Mouse (Mus musculus): Measurements from ENCODE around the gene Samhd1.

The Samhd1 gene

DNA sequence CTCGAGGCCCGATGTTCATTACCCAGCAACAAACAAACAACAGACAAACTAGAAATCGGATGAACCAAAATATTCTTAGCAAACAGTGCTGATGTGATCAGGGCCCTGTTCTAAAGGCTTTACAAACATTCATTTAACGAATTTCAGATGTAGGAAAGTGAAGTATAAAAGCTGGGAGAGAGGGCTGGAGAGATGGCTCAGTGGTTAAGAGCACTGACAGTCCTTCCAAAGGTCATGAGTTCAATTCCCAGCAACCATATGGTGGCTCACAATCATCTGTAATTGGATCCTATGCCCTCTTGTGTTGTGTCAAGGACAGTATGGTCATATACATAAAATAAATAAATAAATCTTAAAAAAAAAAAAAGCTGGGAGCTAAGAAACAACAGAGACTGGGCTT, 1.1 kb upstream of the Samhd1 start:
- DNase-seq (ENCODE audit: low spot score in 2 of 2), result no peak

DNA sequence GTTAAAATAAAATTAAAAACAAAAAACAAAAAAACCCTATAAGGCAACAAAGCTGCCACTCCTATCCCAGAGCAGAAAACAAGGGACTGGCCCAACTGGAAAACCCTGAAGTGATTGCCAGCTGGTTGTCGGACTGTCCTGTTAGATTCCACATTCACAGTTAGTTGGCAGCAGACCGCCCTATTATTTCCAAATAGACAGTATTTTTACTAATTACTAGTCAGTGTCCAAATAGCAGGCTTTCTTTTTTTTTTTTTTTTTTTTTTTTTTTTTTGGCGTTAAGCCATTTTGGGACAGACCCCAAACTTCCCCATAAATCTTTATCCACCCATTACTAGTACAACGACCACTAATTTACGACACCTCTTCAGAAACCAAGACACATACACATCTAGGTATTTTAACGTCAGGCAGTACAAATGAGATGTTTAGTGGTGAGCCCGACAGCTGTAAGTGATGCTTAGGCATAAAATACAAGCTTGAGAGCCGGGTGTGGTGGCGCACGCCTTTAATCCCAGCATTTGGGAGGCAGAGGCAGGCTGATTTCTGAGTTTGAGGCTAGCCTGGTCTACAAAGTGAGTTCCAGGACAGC, 560 bp upstream of the Samhd1 start:
- no peak for DNase-seq (ENCODE audit: low spot score in 2 of 2)

DNA sequence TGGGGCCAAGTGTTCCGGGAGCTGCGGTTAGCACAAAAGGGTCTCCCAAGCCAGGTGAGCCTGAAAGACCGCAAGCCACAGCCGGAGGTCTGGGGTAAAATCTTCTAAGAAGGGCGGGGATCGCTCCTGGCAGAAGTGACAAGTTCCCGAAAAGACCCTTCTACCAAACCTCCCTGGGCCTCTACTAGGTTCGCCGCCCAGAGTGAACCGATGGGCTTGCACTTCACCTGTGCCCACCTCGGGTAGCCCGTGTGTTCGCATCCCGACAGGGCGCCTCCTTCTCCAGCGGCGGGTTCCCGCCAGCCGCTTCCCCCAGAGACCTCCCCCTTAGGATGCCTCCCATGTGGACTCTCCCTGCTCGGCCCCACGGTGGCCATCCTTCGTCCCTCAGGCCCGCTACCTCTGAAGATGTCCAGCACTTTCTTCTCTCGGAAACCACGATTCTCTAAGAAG, 560 bp downstream of the Samhd1 start:
- DNase-seq (ENCODE audit: low spot score in 2 of 2), result peak in 1 of 2 experiments; percentile 23

DNA sequence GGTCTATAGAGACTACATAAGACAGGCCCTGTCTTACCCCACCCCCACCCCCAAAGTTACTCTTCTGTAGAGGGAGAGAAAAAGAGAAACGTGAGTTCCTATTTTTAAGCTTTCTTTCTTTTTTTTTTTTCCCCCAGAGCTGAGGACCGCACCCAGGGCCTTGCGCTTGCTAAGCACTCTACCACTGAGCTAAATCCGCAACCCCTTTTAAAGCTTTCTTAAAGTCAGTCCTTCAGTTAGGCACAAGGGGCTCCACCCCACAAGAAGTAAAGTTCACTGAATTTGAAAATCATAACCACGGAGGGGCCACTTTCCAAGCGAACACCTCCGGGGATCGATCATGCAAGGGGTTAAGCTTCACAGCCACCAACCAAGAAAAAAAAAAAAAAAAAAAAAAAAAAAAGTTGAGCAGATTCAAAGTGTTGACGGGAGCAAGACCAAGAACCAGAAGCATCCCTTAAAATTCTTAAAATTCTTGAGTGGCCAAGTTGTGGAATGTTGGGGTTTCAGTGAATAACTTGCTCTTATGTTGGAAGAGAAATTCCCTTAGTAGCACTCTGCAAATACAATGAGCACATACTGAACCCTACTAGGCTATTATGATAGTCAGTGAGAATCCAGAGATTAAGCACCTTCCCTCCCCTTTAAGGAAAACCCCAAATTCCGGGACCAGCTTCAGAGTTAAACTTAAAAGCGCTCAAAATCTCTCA, 1.1 kb downstream of the Samhd1 start:
- DNase-seq (ENCODE audit: low spot score in 2 of 2), result peak in 1 of 2 experiments; percentile 37

DNA sequence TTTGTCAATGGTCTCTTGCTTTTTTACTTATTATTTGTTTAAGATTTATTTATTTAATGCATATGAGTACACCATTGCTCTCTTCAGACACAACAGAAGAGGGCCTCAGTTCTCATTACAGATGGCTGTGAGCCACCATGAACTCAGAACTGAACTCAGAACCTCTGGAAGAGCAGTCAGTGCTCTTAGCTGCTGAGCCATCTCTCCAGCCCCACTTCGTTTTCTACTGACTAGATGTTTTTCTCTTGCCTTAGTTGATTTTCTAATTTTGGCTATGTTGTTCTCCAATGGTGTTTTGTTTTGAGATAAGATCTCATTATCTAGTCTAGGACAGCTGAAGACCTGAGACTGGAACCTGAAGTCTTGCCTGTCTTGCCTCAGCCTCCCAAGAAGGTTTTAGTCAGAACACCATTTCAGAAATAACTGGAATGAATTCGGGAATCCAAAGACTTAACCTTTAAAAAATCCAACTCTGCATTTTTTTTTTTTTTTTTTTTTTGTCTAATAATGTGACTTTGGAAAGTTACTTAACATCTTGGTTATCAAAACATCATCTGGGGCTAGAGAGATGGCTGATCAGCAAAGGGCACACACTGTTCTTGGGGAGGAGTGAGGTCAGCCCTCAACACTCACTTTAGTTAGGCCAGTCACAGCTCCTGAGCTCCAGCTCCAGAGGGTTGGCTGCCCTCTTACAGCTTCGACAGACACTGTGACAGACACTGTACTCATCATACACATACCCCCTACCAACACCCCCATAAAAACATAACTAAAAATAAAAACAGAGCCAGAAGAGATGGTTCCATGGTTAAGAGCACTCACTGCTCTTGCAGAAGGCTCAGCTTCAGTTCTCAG, 2.2 kb downstream of the Samhd1 start:
- no peak for DNase-seq (ENCODE audit: low spot score in 2 of 2)

DNA sequence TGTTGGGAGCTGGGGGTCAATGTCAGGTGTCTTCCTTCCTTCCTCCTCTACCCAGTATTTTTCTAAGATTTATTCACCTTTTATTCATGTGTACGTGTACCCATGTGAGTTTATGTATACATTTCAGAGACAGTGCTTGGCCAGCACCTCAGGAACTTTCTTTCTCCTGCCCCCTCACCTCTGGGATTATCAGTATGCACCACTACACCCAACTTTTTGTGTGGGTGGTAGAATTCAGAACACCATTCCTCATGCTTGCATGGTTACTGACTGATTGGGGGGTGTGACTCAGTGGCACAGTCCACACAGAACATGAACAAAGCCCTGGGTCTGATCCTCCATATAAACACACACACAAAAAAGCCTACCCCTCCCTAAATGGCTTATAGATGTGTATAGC, 3.0 kb downstream of the Samhd1 start:
- DNase-seq (ENCODE audit: low spot score in 2 of 2), result no peak

DNA sequence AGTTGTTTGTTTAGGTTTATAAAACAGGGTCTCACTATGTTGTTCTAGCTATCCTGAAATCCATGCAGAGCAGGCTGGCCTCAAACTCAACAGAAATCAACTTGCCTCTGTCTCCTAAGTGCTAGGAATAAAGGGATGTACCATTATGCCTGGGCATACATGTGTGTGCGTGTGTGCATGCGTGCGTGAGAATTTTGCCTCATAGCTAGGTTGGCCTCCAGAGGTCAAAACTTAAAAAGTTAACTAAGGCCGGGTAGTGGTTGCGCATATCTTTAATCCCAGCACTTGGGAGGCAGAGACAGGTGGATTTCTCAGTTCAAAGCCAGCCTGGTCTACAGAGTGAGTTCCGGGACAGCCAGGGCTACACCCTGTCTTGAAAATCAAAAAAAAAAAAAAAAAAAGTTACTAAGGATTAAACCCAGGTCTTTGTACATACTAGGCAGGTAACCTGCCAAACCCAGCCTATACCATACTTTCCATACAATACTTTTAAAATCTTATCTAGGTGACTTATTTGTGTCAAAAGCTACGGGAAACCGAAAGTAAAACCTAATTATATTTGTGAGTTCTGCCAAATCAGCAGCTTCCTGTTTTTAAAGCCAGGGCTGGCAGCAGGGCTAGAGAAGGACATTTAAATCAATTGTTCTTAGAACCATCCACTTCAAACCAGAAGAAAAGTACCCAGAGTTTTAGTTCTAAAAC, 4.1 kb downstream of the Samhd1 start:
- DNase-seq (ENCODE audit: low spot score in 2 of 2), result peak; percentile 30 to 34

DNA sequence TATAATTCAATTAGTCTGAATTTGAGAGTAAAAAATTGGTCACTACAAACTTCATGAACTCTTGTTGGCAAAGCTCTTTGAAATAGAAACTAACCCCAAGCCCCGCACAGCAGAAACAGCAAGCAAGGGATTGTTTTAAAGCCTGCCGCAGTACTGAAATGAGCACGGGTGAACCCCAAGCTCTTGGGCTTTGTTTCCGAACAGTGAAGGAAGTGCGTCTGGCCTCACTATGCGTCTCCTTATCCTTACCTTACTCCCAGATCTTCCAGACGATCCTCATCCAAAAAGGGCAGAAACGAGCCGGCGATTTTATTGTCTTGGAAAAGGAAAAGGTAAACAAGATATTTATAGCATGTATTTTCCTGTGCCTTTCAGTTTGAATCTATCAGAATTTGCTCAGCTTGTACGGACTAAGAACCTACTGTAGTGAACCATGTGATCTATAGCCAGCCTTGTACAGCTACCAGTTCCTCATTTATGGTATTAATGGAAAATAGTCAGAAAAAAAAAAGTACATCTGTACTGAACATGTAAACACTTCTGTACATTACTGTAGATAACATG, 5.4 kb downstream of the Samhd1 start:
- DNase-seq (ENCODE audit: low spot score in 2 of 2), result no peak

DNA sequence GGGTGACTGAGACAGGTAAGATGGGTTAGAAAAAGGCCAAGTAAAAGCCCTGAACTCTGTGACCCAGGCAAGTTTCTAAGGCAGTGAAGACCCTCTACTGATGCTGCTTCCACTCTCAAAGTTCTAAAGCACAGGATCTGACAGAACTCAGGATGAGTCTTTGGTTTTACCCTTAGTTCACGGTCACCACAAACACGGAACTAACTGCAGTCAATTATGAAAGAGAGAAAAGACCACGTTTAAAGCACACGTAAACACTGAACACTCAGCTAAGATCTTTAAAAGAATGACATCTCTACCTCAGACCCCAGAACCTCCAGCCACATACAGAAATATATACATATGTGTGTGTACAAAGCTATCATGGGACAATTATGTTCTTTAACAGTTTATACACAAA, 6.0 kb downstream of the Samhd1 start:
- no peak for DNase-seq (ENCODE audit: low spot score in 2 of 2)

DNA sequence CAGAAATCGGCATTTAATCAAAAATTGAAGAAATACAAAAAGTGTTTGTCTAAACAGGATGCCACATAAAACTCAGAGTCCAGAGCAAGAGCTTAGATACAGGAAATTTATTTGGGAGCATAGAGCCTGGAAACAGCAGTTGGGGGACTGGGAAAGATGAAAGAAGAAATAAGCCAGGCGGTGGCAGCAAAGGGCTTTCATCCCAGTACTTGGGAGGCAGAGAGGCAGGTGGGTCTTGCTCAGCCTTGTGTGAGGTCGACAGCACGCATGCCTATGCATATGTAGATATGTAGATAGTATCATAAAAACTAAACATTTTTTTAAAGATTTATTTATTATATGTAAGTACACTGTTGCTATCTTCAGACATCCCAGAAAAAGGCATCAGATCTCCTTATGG, 7.0 kb downstream of the Samhd1 start:
- no peak for DNase-seq (ENCODE audit: low spot score in 2 of 2)

DNA sequence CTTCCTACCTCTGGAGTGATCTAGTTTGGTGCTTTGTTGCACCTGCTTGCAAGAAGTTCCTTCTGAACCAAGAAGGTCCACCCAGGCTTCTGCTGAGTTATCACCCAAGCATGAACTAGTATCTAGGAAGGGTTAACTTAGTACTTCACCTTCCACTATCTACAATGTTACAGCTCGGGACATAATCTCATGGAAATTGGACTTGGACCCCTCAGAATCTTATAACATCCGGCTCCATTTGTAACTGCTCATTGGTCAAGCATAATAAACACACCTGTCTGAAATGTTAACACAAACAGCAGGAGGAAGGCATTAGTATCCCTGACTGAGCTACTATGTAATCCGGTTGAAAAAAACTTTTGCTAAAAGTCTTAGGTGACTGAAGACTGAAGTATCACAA, 7.7 kb downstream of the Samhd1 start:
- DNase-seq (ENCODE audit: low spot score in 2 of 2), result no peak

DNA sequence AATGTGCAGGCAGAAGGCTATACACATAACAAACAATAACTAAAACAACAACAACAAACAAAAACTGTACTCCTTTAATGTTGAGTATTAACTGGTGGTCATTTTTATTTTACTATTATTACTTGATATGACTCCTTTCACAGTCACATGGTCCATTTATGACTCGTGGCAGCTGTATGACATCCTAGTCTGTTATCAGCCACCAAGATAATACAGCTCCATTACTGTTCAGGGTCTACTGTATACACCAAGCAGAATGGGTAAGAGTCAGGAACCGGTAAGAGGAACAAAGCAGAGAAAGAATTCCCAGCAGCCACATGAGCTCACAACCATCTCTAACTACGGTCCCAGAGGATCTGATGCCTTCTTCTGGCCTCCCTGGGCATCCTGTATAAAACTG, 9.8 kb downstream of the Samhd1 start:
- no peak for DNase-seq (ENCODE audit: low spot score in 2 of 2)

DNA sequence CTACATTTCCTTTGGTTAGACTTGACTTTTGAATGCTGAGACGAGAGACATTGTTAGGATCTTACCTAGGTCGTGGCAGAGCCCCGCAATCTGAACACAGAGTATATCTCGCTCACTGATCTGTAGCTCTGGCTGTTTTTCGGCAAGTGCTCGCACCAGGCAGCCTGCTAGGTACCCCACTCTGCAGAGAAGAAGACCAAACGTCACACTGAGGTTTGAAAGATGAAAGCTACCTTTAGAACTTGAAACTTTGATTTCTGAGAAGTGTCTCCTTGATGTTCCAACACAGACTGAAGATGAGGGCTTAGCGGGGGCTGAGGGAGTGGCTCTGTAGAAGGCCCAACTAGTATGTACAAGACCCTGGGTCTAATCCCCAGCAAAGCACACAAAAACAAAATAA, 13.3 kb downstream of the Samhd1 start:
- DNase-seq (ENCODE audit: low spot score in 2 of 2), result peak in 1 of 2 experiments; percentile 23

DNA sequence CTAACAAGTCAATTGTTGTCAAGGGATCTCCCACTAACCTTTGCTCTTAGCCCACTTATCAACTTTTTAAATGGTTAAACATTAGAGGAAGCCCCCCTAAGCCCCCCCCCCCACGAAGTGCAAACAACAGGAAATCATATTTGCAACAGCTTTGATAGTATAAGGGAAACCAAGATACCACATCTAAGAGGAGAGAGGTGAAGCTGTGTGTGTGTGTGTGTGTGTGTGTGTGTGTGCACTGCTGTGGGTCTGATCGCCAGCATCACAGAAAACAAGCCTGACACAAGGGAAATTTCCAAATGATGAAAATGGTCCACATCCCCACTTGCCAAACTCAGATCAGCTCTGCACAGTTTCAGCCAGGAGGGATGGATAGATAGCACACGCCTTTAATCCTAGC, 16.0 kb downstream of the Samhd1 start:
- DNase-seq (ENCODE audit: low spot score in 2 of 2), result peak in 1 of 2 experiments; percentile 22

DNA sequence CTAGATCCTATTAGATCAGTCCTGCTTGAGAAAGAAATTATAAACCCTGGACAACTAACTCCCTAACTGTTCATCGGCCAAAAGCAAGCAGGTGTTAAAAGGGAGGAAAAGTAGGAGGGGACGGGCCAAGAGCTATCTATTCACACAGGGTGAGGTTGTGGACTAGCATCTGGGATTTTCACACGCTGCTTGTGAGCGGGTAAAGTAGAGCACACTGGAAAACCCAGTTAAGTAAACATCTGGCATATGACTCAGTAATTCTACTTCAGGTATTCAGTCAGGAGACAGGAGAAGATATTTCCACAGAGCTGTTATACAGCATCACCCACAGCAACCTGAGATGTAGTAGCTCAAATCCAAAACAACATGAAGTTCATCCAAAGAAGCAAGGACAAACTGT, 16.5 kb downstream of the Samhd1 start:
- no peak for DNase-seq (ENCODE audit: low spot score in 2 of 2)

DNA sequence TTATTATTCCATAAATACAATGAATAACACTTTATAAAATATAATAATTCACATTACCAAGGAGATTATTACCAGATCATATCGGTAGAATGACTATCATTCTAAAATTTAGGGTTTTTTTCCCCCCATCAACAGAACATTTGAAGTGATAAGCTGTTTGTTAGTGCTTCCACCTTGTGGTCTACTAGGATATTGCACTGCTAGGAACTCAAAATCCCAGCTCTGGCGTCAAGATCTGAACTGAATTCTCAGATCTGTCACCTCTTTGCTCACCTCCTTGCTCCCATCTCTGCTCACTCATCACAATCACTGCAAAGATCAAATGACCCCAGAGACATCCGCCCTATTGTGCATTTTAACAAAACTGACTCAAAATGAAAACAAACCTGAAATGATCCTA, 18.1 kb downstream of the Samhd1 start:
- peak in 1 of 2 experiments; percentile 22 for DNase-seq (ENCODE audit: low spot score in 2 of 2)

DNA sequence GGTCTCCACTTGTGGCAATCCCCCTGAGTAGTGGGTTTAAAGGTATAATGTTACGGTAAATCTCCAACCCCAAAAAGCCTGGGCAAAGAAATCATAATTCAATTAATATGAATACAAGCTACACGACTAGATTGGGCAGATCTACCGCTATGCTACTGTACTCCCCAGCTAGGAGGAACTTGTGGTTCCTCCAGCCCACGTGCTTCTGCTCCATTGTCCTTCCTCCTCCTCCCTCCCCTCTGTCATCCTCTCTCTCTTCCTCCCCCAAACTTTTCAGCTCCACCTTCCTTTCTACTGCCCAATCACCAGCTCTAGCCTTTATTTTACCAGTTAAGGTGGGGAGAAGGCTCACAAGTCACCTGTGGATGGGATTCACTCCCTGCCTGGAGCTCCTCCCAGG, 26.8 kb downstream of the Samhd1 start:
- DNase-seq (ENCODE audit: low spot score in 2 of 2), result no peak

DNA sequence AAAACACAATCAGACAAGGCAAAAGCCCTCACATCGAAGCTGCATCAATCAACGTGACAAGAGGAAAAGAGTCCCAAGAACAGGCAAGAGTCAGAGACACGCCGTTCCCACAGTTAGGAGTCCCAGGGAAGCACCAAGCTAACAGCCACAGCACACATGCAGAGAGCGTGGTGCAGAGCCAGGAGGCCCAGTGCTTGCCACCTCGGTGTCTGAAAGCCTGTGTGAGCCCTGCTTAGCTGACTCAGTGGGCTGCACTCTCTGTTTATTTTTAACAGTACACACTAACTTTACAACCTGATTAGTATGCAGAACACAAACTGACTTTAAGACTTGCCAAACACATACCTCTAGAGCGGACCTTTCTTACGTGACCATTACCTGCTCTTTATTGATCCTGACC, 30.6 kb downstream of the Samhd1 start:
- DNase-seq (ENCODE audit: low spot score in 2 of 2), result no peak

DNA sequence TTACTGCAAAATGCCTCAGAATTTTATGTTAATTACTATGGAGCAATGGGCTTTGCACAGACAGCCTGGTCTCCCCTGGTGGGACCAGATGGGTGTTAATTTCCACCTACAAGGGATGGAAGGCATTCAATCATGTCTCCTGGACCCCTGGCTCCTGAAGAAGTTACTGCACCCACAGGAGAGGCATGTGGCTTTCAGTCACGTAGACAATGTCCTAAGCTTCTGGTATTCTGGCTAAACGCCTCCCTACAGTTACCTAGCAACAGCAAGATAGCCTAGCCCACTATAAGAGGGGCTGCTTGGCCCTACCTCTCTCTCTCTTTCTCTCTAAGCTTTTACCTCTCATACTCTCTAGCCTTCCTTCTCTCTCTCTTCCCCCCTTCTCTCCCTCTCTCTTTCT, 32.8 kb downstream of the Samhd1 start:
- no peak for DNase-seq (ENCODE audit: low spot score in 2 of 2)

DNA sequence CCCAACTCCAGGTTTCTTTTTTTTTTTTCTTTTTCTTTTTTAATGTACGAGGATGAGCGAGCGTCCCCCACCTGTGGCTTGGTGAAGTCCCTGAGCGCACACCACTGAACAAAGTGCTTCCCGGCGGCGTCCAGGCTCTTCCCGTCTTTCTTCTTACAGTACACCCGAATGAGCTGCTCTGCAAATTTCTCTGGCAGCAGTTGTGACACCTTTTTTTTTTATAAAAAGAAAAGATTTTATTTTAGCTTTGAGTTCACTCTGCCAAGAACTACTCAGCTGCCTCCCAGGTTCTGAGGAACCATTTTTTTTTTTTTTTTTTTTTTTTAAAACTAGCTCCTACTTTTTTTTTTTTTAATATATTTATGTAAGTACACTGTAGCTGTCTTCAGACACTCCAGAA, 33.4 kb downstream of the Samhd1 start:
- DNase-seq (ENCODE audit: low spot score in 2 of 2), result no peak

DNA sequence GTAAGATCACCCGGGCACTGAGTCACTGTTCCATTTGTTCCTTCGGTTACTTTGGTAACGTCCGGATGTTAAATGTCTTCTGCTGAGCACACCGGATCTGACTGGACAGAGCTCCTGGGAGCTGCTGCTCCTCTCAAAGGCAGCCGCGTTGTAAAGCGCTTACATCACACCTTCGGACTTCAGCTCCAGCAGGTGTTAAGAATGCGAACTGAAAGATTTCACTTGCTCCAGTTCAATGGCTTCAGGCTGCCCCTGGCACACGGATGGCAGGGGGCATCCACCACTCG, 34.8 kb downstream of the Samhd1 start:
- no peak for DNase-seq (ENCODE audit: low spot score in 2 of 2)
